10 mouse cellular contexts compared by ENCODE assay signal in the genomic region with DNA sequence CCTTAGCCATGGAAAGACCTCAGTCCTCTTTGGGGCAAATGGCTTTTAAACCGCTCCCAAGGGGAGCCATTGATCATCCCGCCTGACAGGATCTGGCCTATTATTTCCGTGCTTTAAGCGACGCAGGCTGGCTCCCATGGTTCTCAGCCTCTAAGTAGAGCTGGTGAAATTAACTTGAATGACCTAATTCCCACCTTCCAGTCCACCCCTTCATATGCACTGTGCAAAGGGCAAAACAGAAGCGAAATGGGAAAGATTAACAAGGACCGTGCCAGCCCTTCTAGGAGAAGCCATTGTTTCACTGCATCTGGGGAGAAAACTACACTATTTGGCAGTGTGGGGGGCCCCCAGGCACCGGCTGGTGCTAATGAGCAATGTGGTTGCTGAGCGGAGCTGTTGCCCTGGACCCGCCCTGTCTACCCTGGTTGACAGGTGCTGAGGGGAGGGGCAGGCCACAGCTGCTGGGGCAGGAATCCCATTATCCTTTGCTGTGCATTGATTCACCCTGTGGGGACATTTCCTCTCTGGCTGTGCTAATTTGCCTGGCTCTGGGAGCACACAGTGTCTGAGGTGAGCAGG.
DNase-seq lines count a peak whose midpoint lies in the region; ATAC-seq lines count a peak whose summit lies in the region.
"Had no signal": no experiment of that assay in that cellular context is flagged by ENCODE, and none has a peak within 500 bp of the region (broad histone marks: within the 10 kb centered on the region; RNA-seq: fewer than 3 reads in every experiment).

No protein-coding gene starts in this region.

- H3K4me2 ChIP-seq in forebrain, embryonic 12.5 days: peak overlapping the region; percentile 38
- H3K4me2 ChIP-seq in kidney, embryonic 15.5 days: peak overlapping the region; percentile 37
- H3K4me2 ChIP-seq in neural tube, embryonic 13.5 days: peak overlapping the region; percentile 39

- H3K27me3 ChIP-seq in forebrain, embryonic 12.5 days: no peaks in the 10 kb centered on the region
- no peaks in the 10 kb centered on the region for H3K27me3 ChIP-seq in kidney, embryonic 15.5 days
- H3K27me3 ChIP-seq in neural tube, embryonic 13.5 days: no peaks in the 10 kb centered on the region

- 1% methylated on average over 10 of the region's 10 CpGs for WGBS in forebrain, embryonic 12.5 days
- 12% methylated on average over 10 of the region's 10 CpGs for WGBS in kidney, embryonic 15.5 days
- WGBS in neural tube, embryonic 13.5 days: 2% methylated on average over 10 of the region's 10 CpGs

- peak; percentile 98 for ATAC-seq in forebrain, embryonic 12.5 days (ENCODE audit: low FRiP score)
- ATAC-seq in kidney, embryonic 15.5 days (replicated peaks; ENCODE audit: low FRiP score): peak; percentile 85
- ATAC-seq in neural tube, embryonic 13.5 days (ENCODE audit: low read depth): peak; percentile 96
- no peak for ATAC-seq in megakaryocyte-erythroid progenitor cell, adult 5-6 weeks (replicated peaks; ENCODE audit: low FRiP score, low TSS enrichment, poor library complexity, severe bottlenecking)

- DNase-seq in ZHBTc4 (ENCODE audit: low read depth, low spot score) (peak; percentile 59), MN1 (ENCODE audit: low spot score) (no peak)
- DNase-seq in layer of hippocampus, postnatal 10 days (ENCODE audit: low spot score in 2 of 2): no peak
- DNase-seq in spleen, postnatal 4 days (ENCODE audit: low spot score in 2 of 2): no peak
- DNase-seq: adrenal gland, adult 8-10 months had no signal

- H3K9me3 ChIP-seq in forebrain, embryonic 12.5 days: no peaks in the 10 kb centered on the region
- H3K9me3 ChIP-seq in kidney, embryonic 15.5 days (replicated peaks): no peaks in the 10 kb centered on the region
- H3K9me3 ChIP-seq in neural tube, embryonic 13.5 days: no peaks in the 10 kb centered on the region
- H3K9me3 ChIP-seq: megakaryocyte, embryonic 14.5 days had no signal

- H3K4me3 ChIP-seq in forebrain, embryonic 12.5 days (replicated peaks): no peak overlapping the region
- no peak overlapping the region for H3K4me3 ChIP-seq in kidney, embryonic 15.5 days (replicated peaks)
- H3K4me3 ChIP-seq in neural tube, embryonic 13.5 days: no peak overlapping the region
- H3K4me3 ChIP-seq: megakaryocyte, embryonic 14.5 days had no signal

- no peaks in the 10 kb centered on the region for H3K36me3 ChIP-seq in forebrain, embryonic 12.5 days (replicated peaks)
- no peaks in the 10 kb centered on the region for H3K36me3 ChIP-seq in kidney, embryonic 15.5 days
- no peaks in the 10 kb centered on the region for H3K36me3 ChIP-seq in neural tube, embryonic 13.5 days

- H3K9ac ChIP-seq in forebrain, embryonic 12.5 days: no peak overlapping the region
- H3K9ac ChIP-seq in kidney, embryonic 15.5 days: no peak overlapping the region
- no peak overlapping the region for H3K9ac ChIP-seq in neural tube, embryonic 13.5 days

- peaks cover 28% of the 10 kb centered on the region for H3K4me1 ChIP-seq in forebrain, embryonic 12.5 days
- peaks cover 12% of the 10 kb centered on the region for H3K4me1 ChIP-seq in kidney, embryonic 15.5 days
- H3K4me1 ChIP-seq in neural tube, embryonic 13.5 days (replicated peaks): peaks cover 29% of the 10 kb centered on the region

- peak overlapping the region; percentile 75 for H3K27ac ChIP-seq in forebrain, embryonic 12.5 days
- H3K27ac ChIP-seq in kidney, embryonic 15.5 days: no peak overlapping the region
- H3K27ac ChIP-seq in neural tube, embryonic 13.5 days (replicated peaks): peak overlapping the region; percentile 83
